Mouse (Mus musculus) stomach, embryonic 16.5 days (tissue): ENCODE results near the gene Foxn3. TPM values are rescaled to one million over a fixed set of nuclear protein-coding genes. Genes with fewer than 3 reads are reported as not detected.

Experiments used
- ATAC-seq: fragments of 200-750 bp; cut with Nextera tagmentation; 2 replicates; pipeline ENCODE4 v1.8.0; 2017; ENCODE audit warnings: moderate number of reproducible peaks, moderate TSS enrichment; ENCODE audit not compliant: insufficient read depth, low FRiP score
- H3K27ac ChIP-seq: fragments of 300-500 bp; sonication (generic); 2 replicates; pipeline ENCODE4 v1.5.1; 2014; ENCODE audit warnings: low read length
- H3K27me3 ChIP-seq: fragments of 300-500 bp; sonication (generic); 2 replicates; pipeline ENCODE4 v1.6.1; 2014; ENCODE audit warnings: low read length, control low read depth, mixed read lengths; ENCODE audit not compliant: control insufficient read depth, insufficient read depth
- H3K36me3 ChIP-seq: fragments of 300-500 bp; sonication (generic); 2 replicates; pipeline ENCODE4 v1.6.1; 2014; ENCODE audit warnings: low read length; ENCODE audit not compliant: control insufficient read depth, insufficient read depth
- H3K4me1 ChIP-seq: fragments of 300-500 bp; sonication (generic); 2 replicates; pipeline ENCODE4 v1.6.1; 2014; ENCODE audit warnings: low read length, control low read depth, mixed read lengths; ENCODE audit not compliant: control insufficient read depth, insufficient read depth
- H3K4me2 ChIP-seq: fragments of 300-500 bp; sonication (generic); 2 replicates; pipeline ENCODE4 v1.6.1; 2014; ENCODE audit warnings: low read depth, low read length, mixed read lengths
- H3K4me3 ChIP-seq: fragments of 300-500 bp; sonication (generic); replicated peaks from 2 replicates; pipeline ENCODE4 v1.5.1; 2014; ENCODE audit warnings: mild to moderate bottlenecking, low read length
- H3K9ac ChIP-seq: fragments of 300-500 bp; sonication (generic); 2 replicates; pipeline ENCODE4 v1.6.1; 2014; ENCODE audit warnings: low read length
- H3K9me3 ChIP-seq: fragments of 300-500 bp; sonication (generic); replicated peaks from 2 replicates; pipeline ENCODE4 v1.6.1; 2016; ENCODE audit warnings: low read length, control low read depth; ENCODE audit not compliant: control insufficient read depth
- WGBS: fragments of 180-500 bp; shearing (Covaris S2); extraction: QIAGEN DNeasy Blood & Tissue Kit; methylation state at CpG from one replicate; pipeline ENCODE4 v1.1.7; 2014; 5-methylcytosine and 5-hydroxymethylcytosine counted together
- polyA plus RNA-seq: library from polyadenylated mRNA; unstranded; fragments of >200 nt; fragmentation: Nextera tagmentation; extraction: Ambion mirVana; gene quantifications from 2 replicates; pipeline ENCODE4 v1.2.1, GENCODE M21; 2015

Foxn3 gene
- polyA plus RNA-seq, 1 experiment from 2014 or later: 58.3 TPM

DNA sequence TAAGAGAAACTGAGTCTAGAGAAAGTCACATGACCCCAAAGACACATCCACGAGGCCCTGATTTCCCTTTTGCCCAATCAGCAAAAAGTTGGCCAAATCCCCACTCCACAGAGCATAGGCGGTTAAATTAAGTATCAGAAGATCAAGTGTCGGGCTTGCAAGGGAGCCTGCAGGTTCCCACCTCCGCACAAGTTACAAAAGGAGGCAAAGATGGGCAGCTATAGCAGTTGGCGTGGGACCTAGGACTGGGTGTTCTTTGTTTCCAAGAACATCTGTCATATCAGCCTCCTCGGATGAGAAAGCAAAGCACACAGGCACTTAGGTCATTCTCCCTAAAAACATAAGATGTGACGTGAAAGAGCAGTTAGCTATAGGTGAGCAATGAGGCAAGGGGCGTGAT lies 308.9 kb downstream of the Foxn3 start:
- Histone ChIP-seq H3K4me1 (peaks cover 16% of the 10 kb centered on the region; the same call in 1 of the 2 replicates), H3K4me3 (no peak overlapping the region), H3K27me3 (no peaks in the 10 kb centered on the region), H3K9ac (no peak overlapping the region), H3K36me3 (no peaks in the 10 kb centered on the region), H3K4me2 (no peak overlapping the region), H3K9me3 (no peaks in the 10 kb centered on the region), H3K27ac (no peak overlapping the region)
- ATAC-seq: no peak
- WGBS: 83% methylated on average over 8 of the region's 8 CpGs

DNA sequence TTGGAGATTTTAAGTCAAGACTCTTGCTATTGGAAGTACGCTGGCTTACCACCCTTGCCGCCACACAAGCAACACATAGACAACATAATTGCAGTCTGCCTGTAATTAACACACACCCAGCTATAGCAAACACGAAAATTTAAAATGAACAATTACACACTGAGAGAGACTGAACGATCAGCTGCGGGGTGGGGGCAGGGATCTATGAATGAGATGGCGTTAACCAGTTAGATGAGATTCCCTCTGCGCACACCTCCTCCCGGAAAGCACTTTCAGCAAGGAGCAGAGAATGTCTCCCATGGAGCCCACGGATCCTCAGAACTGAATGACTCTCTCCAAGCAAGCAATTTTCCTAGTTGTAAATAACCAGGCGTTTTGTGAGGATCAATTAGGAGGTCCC lies 309.8 kb downstream of the Foxn3 start:
- H3K4me1 ChIP-seq: peaks cover 10% of the 10 kb centered on the region; the same call in 1 of the 2 replicates
- no peak overlapping the region for H3K4me3 ChIP-seq
- ATAC-seq: no peak
- WGBS: 85% methylated on average over 10 of the region's 10 CpGs
- no peaks in the 10 kb centered on the region for H3K27me3 ChIP-seq
- no peak overlapping the region for H3K4me2 ChIP-seq
- no peak overlapping the region for H3K9ac ChIP-seq
- H3K9me3 ChIP-seq: no peaks in the 10 kb centered on the region
- no peaks in the 10 kb centered on the region for H3K36me3 ChIP-seq
- no peak overlapping the region for H3K27ac ChIP-seq

DNA sequence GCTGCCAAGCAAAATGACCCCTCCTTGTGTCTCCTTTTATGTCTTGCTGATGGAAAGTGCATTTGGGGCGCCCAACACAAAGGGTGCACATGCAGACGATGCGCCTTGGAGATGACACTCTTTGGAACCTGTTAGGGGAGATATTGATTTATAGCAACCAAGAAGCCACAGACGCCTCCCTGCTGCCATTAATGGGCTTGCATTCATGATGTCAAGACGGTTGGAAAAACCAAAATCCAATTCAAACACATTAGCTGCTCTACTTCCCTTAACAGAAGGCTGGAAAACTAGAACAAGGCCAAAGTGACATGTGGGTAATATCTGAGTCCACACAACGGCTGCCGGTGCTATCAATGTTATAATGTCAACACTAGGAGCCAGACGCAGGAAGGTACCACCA lies 314.8 kb downstream of the Foxn3 start:
- Histone ChIP-seq H3K4me2 (no peak overlapping the region), H3K27ac (no peak overlapping the region), H3K9me3 (no peaks in the 10 kb centered on the region), H3K4me1 (no peaks in the 10 kb centered on the region; the same call in 1 of the 2 replicates), H3K27me3 (no peaks in the 10 kb centered on the region), H3K9ac (no peak overlapping the region), H3K36me3 (no peaks in the 10 kb centered on the region), H3K4me3 (no peak overlapping the region)
- no peak for ATAC-seq
- 76% methylated on average over 8 of the region's 8 CpGs for WGBS

DNA sequence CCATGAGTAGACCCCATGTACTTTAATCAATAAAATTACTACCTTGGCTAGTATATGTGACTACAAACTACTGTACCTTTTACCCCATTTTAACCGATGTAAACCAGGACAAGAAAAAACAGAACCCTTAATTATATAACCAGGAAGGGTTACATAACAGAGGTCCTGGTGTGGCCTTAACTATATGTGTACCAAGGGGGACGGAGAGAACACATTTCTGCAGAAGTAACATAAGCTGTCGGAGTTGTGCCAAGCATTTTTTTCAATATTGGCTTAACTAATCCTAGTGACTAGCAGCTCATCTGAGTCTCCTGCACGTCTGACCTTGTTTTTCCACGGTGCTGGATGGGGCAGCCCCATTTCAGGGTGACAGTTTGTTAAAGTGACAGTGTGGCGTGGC lies 315.4 kb downstream of the Foxn3 start:
- H3K36me3 ChIP-seq: no peaks in the 10 kb centered on the region
- ATAC-seq: no peak
- no peak overlapping the region for H3K9ac ChIP-seq
- no peaks in the 10 kb centered on the region; the same call in 1 of the 2 replicates for H3K4me1 ChIP-seq
- 61% methylated on average over 6 of the region's 6 CpGs for WGBS
- no peaks in the 10 kb centered on the region for H3K27me3 ChIP-seq
- no peaks in the 10 kb centered on the region for H3K9me3 ChIP-seq
- H3K4me3 ChIP-seq: no peak overlapping the region
- H3K27ac ChIP-seq: no peak overlapping the region
- no peak overlapping the region for H3K4me2 ChIP-seq

DNA sequence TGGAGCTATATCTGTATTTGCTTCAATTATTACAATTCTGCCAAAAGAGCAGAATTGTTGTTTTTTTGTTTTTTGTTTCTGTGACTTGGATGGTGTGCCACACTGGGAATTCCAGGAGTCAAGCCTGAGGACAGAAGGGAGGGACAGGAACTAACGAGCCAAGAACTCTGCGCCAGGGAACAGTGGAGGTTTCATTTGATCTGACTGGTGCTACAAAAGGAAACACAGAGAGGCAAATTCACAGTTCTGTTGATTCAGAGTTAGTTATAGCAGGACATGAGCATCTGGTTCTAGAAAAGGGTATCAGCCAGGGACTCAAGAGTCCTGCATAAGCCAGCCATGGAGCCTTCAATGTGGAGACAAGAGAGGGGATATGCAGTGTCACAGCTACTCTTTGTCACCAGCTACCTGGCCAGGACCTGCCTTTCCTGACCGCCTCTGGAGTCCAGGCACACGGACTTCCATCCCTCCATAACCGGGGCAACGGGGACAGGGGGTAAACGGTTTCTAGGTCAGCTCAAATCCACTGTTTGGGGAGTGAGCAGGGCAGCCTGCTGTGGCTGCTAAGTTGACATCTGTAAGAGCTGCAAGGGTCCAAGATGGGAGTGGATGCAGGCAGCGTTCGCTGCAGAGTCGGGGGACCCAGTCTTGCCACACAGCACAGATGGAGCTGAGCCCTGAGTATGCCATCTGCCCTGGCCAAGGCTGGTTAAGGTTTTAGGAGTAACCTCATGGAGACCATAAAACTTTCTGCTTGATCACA lies 316.2 kb downstream of the Foxn3 start:
- Histone ChIP-seq H3K36me3 (no peaks in the 10 kb centered on the region), H3K27ac (no peak overlapping the region), H3K9ac (no peak overlapping the region), H3K4me3 (no peak overlapping the region), H3K9me3 (no peaks in the 10 kb centered on the region), H3K4me2 (no peak overlapping the region), H3K27me3 (no peaks in the 10 kb centered on the region), H3K4me1 (no peaks in the 10 kb centered on the region; the same call in 1 of the 2 replicates)
- no peak for ATAC-seq
- 84% methylated on average over 10 of the region's 10 CpGs for WGBS

DNA sequence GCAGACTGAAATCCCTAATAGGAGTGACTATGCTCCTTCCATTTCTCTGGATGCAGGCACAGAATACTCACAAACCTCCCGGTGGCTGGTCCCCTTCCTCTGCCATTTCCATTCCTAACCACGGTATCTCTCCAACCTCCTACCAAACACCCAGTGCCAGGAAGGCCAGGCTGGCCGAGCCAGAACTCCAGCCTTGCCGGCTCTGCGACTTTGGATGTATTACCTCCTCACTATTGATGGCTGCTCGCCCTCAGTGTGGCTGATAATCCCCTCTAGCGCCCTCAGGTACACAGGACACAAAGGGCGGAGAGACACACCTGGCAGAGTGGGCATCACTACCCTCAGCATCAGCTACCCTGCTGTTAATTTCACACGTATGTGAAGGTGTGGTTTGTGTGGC lies 318.7 kb downstream of the Foxn3 start:
- H3K4me2 ChIP-seq: no peak overlapping the region
- no peaks in the 10 kb centered on the region for H3K27me3 ChIP-seq
- no peak overlapping the region for H3K27ac ChIP-seq
- peaks cover 10% of the 10 kb centered on the region for H3K4me1 ChIP-seq
- no peaks in the 10 kb centered on the region for H3K36me3 ChIP-seq
- H3K9ac ChIP-seq: no peak overlapping the region
- WGBS: 92% methylated on average over 9 of the region's 9 CpGs
- no peaks in the 10 kb centered on the region for H3K9me3 ChIP-seq
- H3K4me3 ChIP-seq: no peak overlapping the region
- no peak for ATAC-seq

DNA sequence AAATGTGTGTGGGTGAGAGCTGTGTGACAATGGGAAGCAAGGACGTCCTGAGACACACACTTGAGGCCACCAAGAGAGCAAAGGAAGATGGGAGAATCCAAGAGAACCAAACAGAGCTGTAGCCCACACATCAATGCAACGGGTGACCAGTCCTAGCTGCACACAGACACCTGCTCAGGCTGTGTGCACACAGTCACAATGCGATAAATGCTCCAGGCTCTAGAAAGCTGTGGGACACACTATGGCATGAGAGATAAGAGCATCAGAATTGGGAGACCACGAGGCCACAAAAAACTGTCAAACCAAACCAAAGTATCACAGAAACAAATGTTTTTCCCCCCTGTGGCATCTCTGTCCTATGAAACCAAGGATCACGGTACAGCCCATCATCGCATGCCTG lies 319.1 kb downstream of the Foxn3 start:
- no peak overlapping the region for H3K27ac ChIP-seq
- WGBS: 91% methylated on average over 6 of the region's 6 CpGs
- H3K4me1 ChIP-seq: peaks cover 14% of the 10 kb centered on the region
- H3K9me3 ChIP-seq: no peaks in the 10 kb centered on the region
- no peak overlapping the region for H3K4me3 ChIP-seq
- H3K27me3 ChIP-seq: no peaks in the 10 kb centered on the region
- no peak overlapping the region for H3K4me2 ChIP-seq
- ATAC-seq: no peak
- no peak overlapping the region for H3K9ac ChIP-seq
- no peaks in the 10 kb centered on the region for H3K36me3 ChIP-seq

DNA sequence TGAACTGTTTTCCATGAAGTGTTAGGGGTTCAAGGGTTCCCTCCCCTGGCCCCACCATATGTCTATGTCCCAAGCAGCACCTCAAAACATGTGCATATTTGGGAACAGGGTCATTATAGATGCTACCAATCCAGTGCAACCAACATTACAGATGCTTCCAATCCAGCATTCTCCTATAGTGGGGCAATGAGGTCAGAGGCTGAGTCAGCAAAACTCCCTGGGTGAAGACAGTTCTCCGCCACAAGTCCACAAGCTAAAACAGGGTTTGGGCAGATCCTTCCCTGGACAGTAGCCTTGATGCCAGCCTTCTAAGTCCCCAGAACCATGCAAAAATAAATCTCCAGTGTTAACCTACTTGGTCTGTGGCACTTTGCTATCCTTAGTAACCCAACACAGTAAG lies 320.1 kb downstream of the Foxn3 start:
- Histone ChIP-seq H3K4me2 (no peak overlapping the region), H3K9me3 (no peaks in the 10 kb centered on the region), H3K9ac (no peak overlapping the region), H3K36me3 (no peaks in the 10 kb centered on the region), H3K4me3 (no peak overlapping the region), H3K27me3 (no peaks in the 10 kb centered on the region), H3K27ac (no peak overlapping the region), H3K4me1 (peaks cover 14% of the 10 kb centered on the region)
- WGBS: 87% methylated on average over 1 of the region's 1 CpGs
- ATAC-seq: no peak

DNA sequence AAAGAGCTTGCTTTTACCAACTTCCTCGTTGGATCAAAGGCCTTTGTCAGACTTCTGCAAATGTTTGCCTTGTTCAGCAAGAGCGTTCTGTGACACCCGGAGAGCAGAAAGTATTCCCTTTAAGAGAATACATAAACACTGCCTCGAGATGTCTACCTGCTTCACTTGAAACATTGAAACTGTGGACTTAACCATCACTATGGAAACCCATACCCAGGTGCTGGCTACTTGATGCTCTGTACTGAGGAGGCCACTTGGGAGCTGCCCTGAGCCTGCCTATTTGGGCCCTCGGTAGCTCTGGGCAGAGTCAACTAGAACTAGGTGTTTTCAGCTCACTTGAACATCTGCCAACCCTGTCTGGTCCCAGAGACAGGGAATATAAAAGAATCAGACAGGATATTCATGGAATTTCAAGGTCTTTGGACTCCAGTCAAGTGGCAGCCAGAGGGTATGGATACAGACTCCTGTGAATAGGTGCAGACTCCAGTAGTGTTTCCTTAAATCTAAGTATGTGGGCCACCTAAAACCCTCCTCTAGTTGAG lies 323.1 kb downstream of the Foxn3 start:
- H3K4me1 ChIP-seq: peaks cover 14% of the 10 kb centered on the region
- WGBS: 24% methylated on average over 5 of the region's 5 CpGs
- H3K27ac ChIP-seq: peak overlapping the region; percentile 12; the same call in 1 of the 2 replicates
- H3K9ac ChIP-seq: no peak overlapping the region
- H3K4me2 ChIP-seq: no peak overlapping the region
- H3K9me3 ChIP-seq: no peaks in the 10 kb centered on the region
- no peaks in the 10 kb centered on the region for H3K36me3 ChIP-seq
- ATAC-seq: peak; percentile 41
- no peaks in the 10 kb centered on the region for H3K27me3 ChIP-seq
- H3K4me3 ChIP-seq: no peak overlapping the region
